ENCODE assay signal across 7 mouse cellular contexts in genomic region chr5:107167373-107167772, GRCm38 (mm10).
A peak's percentile ranks its signal among the peaks of the same experiment; 100 is the strongest.
DNase-seq lines count a peak whose midpoint lies in the region; ATAC-seq and TF ChIP-seq lines count a peak whose summit lies in the region.

No protein-coding gene starts in this region.

- H3K9ac ChIP-seq in forebrain, embryonic 16.5 days (replicated peaks; ENCODE audit: low read depth, low read length): no peak overlapping the region
- H3K9ac ChIP-seq in midbrain, postnatal 0 days (replicated peaks; ENCODE audit: low read length, poor library complexity, severe bottlenecking): no peak overlapping the region

- H3K9me3 ChIP-seq in forebrain, embryonic 16.5 days (ENCODE audit: control insufficient read depth, low read length): no peaks in the 10 kb centered on the region
- no peaks in the 10 kb centered on the region for H3K9me3 ChIP-seq in midbrain, postnatal 0 days (ENCODE audit: low read length)

- TF ChIP-seq CTCF in lung, adult 2 months (IDR thresholded peaks at IDR 0.05; ENCODE audit: insufficient read depth, low read length): no peak
- TF ChIP-seq CTCF in midbrain, postnatal 0 days (IDR thresholded peaks at IDR 0.05): no peak

- peaks cover 14% of the 10 kb centered on the region for H3K27me3 ChIP-seq in forebrain, embryonic 16.5 days (replicated peaks; ENCODE audit: control insufficient read depth, insufficient read depth, low read length)
- no peaks in the 10 kb centered on the region for H3K27me3 ChIP-seq in midbrain, postnatal 0 days (ENCODE audit: insufficient read depth, low read length)

- peak overlapping the region; percentile 14 for H3K4me3 ChIP-seq in lung, adult 2 months (replicated peaks; ENCODE audit: extremely low read depth, low read depth, low read length)
- 0 out of 2 replicates have a peak overlapping the region, but pooled peaks have one; percentile 1 for H3K4me3 ChIP-seq in forebrain, embryonic 16.5 days (replicated peaks; ENCODE audit: low read length)
- H3K4me3 ChIP-seq in midbrain, postnatal 0 days (ENCODE audit: low read depth, low read length): no peak overlapping the region

- peak overlapping the region; percentile 16; the same call in 1 of the 2 replicates for H3K27ac ChIP-seq in forebrain, embryonic 16.5 days (ENCODE audit: low read length)
- H3K27ac ChIP-seq in midbrain, postnatal 0 days (ENCODE audit: low read depth, low read length): no peak overlapping the region

- H3K36me3 ChIP-seq in forebrain, embryonic 16.5 days (ENCODE audit: control insufficient read depth, insufficient read depth): no peaks in the 10 kb centered on the region
- H3K36me3 ChIP-seq in midbrain, postnatal 0 days (ENCODE audit: insufficient read depth, low read length): no peaks in the 10 kb centered on the region

- 24% methylated on average over 12 of the region's 12 CpGs for WGBS in lung, adult 2 months
- 30% methylated on average over 12 of the region's 12 CpGs for WGBS in forebrain, embryonic 16.5 days
- WGBS in midbrain, postnatal 0 days: 62% methylated on average over 12 of the region's 12 CpGs

- H3K4me2 ChIP-seq in forebrain, embryonic 16.5 days (ENCODE audit: low read length): peak overlapping the region; percentile 38
- H3K4me2 ChIP-seq in midbrain, postnatal 0 days (ENCODE audit: low read depth, low read length, poor library complexity, severe bottlenecking): peak overlapping the region; percentile 13; the same call in 1 of the 2 replicates

- TF ChIP-seq POLR2A in lung, adult 2 months (IDR thresholded peaks at IDR 0.05; ENCODE audit: borderline replicate concordance, extremely low read depth, low read depth, low read length): no peak

- ATAC-seq in forebrain, embryonic 16.5 days: 0 out of 2 replicates have a peak, but pooled peaks have one; percentile 18
- no peak for ATAC-seq in midbrain, postnatal 0 days (ENCODE audit: low FRiP score)

- peaks cover 19% of the 10 kb centered on the region for H3K4me1 ChIP-seq in lung, adult 2 months (ENCODE audit: control insufficient read depth, insufficient read depth, low read length)
- H3K4me1 ChIP-seq in forebrain, embryonic 16.5 days (replicated peaks; ENCODE audit: control insufficient read depth, insufficient read depth, low read length): peaks cover 10% of the 10 kb centered on the region
- H3K4me1 ChIP-seq in midbrain, postnatal 0 days (ENCODE audit: insufficient read depth, low read length): no peaks in the 10 kb centered on the region

- no peak for DNase-seq in lung, adult 2 months
- no peak for DNase-seq in lung, adult 18-20 months
- peak; percentile 32 for DNase-seq in cerebellum, adult 8-10 months
- no peak for DNase-seq in midbrain, postnatal 0 days (ENCODE audit: low spot score)
- DNase-seq in thymus, postnatal 14 days: no peak
- DNase-seq in embryo, embryonic 10.5 days (ENCODE audit: low spot score): no peak
